Mouse (Mus musculus): ENCODE results near the gene Fhl2.
A peak's percentile ranks its signal among the peaks of the same experiment; 100 is the strongest.
"Not testable (repeated sequence)": the region's sequence is repeated elsewhere in the genome, so short reads cannot be mapped to it uniquely, and the experiment has no call there.

The Fhl2 gene

GRCm38 (mm10) chr1:43145388-43145787, 51.4 kb downstream of the Fhl2 start:
- DNase-seq, result no peak

GRCm38 (mm10) chr1:43144338-43144906, 52.4 kb downstream of the Fhl2 start:
- DNase-seq, result no peak

- no peak for DNase-seq
Observed at GRCm38 (mm10) chr1:43143791-43144190, 53.0 kb downstream of the Fhl2 start.

GRCm38 (mm10) chr1:43143284-43143683, 53.5 kb downstream of the Fhl2 start:
- no peak for DNase-seq

- no peak for DNase-seq
Observed at GRCm38 (mm10) chr1:43142849-43143248, 53.9 kb downstream of the Fhl2 start.

GRCm38 (mm10) chr1:43141555-43141961, 55.2 kb downstream of the Fhl2 start:
- no peak for DNase-seq

- DNase-seq, result peak; percentile 85
Observed at GRCm38 (mm10) chr1:43139587-43140266, 57.1 kb downstream of the Fhl2 start.

GRCm38 (mm10) chr1:43138268-43138812, 58.4 kb downstream of the Fhl2 start:
- DNase-seq, result peak; percentile 19

GRCm38 (mm10) chr1:43137334-43137733, 59.5 kb downstream of the Fhl2 start:
- DNase-seq, result no peak

GRCm38 (mm10) chr1:43136488-43137029, 60.2 kb downstream of the Fhl2 start:
- not testable (repeated sequence) for DNase-seq

- no peak for DNase-seq
Observed at GRCm38 (mm10) chr1:43131591-43131990, 65.2 kb downstream of the Fhl2 start.

GRCm38 (mm10) chr1:43130219-43130981, 66.4 kb downstream of the Fhl2 start:
- no peak for DNase-seq

- DNase-seq, result no peak
Observed at GRCm38 (mm10) chr1:43127820-43128610, 68.8 kb downstream of the Fhl2 start.

- DNase-seq, result no peak
Observed at GRCm38 (mm10) chr1:43127196-43127595, 69.6 kb downstream of the Fhl2 start.

GRCm38 (mm10) chr1:43124726-43125125, 72.1 kb downstream of the Fhl2 start:
- no peak for DNase-seq

GRCm38 (mm10) chr1:43122616-43123015, 74.2 kb downstream of the Fhl2 start:
- no peak for DNase-seq

GRCm38 (mm10) chr1:43120950-43121349, 75.8 kb downstream of the Fhl2 start:
- no peak for DNase-seq

GRCm38 (mm10) chr1:43117435-43117834, 79.3 kb downstream of the Fhl2 start:
- DNase-seq, result no peak

GRCm38 (mm10) chr1:43112882-43113281, 83.9 kb downstream of the Fhl2 start:
- DNase-seq, result peak; percentile 40

- peak; percentile 71 for DNase-seq
Observed at GRCm38 (mm10) chr1:43110556-43110955, 86.2 kb downstream of the Fhl2 start.

GRCm38 (mm10) chr1:43108729-43109128, 88.1 kb downstream of the Fhl2 start:
- DNase-seq, result no peak
